Mouse (Mus musculus) right cerebral cortex, adult 18-20 months (tissue): ENCODE measurements around the gene Rplp0.
A peak's percentile ranks its signal among the peaks of the same experiment; 100 is the strongest.

Experiments used
- DNase-seq: peaks from one replicate; pipeline ENCODE4 v3.0.0; 2022; ENCODE audit warnings: mixed read lengths

Rplp0 gene

DNA sequence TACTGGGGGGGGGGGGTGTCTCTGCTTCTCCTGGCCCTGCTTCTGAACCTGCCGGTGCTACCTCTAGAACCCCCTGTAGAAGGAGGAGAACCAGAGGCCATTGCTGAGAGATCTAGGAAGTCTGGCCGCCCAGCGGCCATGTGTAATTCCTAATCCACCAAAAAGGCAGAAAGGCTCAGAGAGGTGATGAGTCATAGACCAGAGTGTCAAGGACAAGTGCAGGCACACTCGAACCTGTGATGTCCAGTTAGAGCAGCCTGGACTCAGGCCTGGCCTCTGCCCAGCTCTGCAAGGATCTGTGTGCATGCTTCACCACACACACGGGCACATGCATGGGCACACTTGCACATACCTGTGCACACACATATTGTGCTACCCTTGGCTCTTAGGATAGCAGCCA, 31.1 kb upstream of the Rplp0 start:
- no peak for DNase-seq

DNA sequence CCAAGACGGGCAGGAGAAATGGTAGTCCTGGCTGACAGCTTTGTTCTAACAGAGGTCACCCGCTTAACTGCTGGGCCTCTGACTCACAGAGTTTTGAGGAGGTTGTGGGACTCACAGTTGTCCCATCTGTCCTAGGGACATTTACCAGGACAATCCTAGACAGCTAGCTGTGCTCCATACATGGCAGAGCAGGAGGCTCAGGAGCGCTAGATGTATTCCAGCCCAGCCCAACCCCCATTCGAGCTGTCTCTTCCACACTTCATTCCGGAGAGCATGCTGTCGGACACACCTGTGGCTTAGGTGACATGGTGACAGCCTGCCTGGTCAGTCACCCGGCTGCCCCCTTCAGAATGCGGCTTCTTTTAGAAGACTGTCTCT, 29.9 kb upstream of the Rplp0 start:
- DNase-seq: no peak

DNA sequence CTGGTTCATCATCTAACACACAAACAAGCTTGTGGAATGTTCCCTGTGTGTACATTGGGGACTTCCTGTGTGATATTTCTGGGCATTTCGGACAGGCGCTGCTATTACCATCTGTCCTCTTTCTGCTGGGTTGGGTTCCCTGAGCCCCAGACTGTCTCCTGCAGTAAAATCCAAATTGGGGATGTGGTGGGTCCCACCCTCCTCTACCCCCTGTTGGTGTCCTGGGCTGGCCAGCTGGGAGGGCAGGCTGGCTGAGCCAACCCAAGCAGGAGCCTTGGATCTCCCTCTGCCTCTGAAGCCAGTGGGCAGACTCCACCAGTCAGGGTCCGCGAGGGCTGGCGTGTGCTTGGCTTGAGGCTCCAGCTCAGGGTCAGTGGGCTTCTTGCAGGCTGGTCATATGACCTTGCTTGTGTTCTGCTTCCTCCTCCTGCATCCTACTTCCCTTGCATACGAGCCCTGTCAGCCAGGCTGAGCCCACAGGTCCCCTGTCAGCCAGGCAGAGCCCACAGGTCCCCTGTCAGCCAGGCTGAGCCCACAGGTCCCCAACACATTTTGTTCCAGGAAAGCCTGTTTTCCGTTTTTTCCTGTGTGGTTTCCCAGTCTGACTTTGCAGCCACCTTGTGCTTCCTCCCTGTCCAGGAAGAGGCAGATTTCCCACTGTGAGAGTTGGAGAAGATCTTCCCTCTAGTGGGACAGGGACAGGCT, 29.4 kb upstream of the Rplp0 start:
- no peak for DNase-seq

DNA sequence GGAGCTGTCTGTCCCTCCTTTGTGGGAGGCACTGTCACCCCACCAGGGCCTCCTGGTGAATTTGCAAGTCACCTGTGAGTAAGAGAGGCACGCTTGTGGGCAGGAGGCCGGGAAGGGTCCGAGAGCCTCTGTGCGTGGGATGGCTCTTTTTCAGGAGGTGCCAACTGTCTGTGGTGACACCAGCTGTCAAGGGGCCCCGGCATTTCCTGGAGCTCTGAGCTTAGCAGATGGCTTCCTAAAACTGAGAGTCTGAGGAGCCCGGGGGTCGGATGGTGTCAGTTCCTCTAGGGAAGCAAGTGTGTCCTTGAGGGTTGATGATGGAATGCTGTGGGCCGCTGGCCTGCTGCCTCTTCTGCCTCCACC, 28.8 kb upstream of the Rplp0 start:
- no peak for DNase-seq

DNA sequence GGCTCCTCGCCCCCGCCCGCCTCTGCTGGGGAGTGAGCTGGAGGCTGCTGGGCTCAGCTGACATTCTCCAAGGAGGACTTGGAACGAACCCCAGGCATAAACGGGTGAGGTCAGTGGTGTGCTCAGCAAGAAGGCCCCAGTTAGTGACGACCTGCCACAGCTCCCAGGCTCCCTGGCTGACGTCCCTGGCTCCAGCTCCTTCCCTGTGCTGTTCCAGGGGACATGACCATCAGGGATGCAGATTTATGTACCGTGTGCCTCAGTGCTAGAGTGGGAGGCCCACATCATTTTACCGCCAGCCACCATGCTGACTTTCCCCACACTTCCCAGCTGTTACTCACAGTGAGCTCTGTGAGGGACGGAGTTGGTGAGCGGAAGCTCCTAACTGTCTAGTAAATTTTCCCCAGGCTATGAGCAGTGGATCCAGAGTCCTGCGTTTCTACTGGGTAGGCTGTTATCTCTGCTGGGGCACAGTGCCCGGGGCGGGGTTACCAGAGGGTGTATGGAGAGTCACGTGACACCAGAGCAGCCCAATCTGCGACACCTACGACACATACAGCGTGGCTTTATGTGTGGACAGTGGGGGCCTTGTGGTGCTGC, 27.5 kb upstream of the Rplp0 start:
- peak; percentile 78 for DNase-seq

DNA sequence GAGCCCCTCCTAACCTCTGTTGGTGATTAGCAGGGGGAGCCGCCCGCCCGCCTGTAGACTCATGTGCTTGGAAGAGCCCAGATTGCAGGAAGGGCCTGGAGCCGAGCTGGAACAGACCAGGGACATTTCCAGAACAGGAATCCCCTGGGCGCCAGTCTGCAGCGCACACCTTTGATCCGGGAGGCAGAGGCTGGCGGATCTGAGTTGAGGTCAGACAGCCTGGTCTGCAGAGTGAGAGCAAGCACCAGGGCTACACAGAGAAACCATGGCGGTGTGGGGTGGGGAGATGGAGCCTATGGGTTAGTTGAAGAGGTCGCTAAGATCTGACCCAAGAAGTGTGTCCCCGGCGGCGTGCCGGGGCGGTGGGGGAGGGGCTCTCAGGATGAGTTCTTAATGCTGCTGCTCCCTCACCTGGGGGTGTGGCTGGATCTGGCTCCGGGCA, 25.0 kb upstream of the Rplp0 start:
- no peak for DNase-seq

DNA sequence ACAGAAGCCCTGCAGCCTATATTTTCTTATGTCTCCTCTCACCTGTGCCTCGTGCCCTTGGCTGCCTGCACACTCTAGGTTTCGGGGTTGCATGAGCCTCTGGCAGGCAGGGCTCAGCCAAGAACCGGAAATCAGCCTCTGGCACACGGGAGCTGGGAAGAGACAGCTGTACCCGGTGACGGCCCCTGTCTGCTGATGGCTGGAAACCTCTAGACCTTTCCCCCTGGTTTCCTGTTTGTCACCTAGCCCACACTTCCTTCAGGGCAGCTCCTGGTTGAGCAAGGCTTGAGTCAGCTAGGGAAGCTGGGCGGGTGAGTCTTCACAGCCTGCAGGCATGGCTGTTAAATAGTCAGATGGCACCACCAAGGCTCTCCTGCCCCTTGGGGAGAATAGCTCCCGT, 24.4 kb upstream of the Rplp0 start:
- DNase-seq: no peak

DNA sequence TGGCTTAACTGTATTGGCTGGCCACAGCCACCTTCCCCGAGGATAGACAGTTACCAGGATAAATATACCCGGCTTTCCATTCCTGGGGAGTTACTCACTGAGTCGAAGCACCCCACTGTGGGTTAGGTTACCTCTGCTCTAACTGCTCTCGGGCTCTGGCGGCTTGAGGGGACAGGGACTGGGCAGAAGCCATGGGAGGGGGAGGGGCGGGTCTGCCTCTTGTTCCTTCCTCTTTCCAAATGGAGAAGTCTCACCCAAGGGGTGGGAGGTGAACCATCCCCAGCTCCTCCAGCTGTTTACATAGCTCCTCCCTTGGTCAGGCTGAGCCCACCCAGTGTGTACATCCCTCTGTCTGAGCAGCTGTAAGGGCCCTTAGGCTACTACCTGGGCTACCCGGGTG, 23.6 kb upstream of the Rplp0 start:
- DNase-seq: no peak

DNA sequence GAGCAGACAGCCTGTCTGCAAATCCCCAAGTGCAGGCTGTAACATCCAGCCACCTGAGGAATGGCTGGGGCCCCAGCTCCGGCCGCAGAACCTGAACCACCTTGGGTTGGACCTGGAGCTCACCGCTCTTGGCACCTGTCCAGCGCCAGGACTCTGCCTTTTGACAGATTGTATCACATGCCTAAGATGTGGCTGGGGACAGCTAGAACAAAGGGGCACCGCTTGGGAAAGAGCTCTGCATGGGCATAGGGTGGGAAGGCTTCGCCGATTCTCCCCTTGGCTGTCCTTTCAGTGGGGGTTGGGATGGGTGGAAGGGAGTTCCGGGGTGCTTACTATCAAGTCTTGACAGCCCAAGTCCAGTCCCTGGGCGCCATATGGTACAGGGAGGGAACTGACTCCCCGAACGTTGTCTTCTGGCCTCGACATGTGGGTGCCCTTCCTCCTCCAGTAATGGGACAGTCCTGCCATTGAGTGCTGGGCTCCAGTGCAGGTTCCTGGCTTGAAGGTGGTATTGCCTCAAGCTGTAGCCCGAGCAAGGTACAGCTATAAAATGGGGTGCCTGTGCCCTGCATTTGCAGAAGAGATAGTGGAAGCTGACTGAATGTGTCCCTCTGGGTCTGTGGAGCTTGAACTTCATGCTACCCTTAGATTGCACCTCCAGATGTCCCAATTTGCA, 21.1 kb upstream of the Rplp0 start:
- DNase-seq: no peak

DNA sequence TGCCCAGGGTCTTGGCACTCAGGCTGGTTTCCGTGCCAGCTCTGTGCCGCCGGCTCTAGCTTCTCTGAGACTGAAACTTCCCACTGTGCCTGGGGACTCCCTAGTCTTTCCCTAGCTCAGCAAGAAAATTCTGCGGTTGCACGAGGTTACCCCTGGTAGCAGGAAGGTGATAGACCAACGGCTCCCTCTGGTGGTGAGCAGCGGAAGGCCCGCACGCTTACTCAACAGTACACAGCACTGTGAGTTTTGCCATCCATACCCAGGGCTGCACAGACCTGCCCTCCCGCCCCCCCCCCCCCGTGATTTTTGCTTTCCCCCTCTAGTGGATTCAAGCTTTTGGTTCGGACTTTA, 20.6 kb upstream of the Rplp0 start:
- DNase-seq: peak; percentile 86

DNA sequence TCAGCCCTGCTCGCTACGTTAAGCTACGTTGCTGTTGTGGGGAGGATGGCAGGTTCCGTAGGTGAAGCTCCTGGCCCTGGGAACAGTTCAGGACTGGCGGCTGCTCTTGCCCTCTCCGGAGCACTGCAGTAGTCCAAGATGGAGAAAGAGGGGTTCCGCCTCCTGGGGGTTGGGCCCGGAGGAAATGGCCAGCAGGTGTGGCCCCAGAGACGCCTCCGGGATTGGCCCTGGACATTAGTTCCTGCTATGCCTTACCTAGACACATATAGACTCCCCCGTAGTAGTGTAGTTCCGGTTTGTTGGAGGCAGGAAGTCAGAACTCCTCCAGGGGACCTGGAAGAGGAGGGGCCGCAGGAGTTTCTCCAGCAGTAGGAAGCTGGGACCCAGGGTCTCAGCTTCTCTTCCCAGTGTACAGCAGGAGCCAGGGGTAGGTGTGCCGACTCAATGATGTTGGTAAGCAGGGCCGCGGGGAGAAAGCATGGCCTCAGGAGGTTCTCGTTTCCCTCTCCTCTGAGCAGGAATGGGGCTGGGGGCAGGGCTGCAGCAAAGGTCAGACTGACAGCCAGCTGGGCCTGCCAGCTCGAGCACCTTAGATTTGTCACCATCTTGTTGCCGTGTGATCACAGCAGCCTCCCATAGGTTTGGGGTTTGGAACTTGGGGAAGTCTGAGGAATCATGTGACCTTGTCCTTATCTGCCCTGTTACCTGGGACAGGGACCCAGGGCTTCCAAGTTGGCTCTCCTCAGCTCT, 16.5 kb upstream of the Rplp0 start:
- no peak for DNase-seq

DNA sequence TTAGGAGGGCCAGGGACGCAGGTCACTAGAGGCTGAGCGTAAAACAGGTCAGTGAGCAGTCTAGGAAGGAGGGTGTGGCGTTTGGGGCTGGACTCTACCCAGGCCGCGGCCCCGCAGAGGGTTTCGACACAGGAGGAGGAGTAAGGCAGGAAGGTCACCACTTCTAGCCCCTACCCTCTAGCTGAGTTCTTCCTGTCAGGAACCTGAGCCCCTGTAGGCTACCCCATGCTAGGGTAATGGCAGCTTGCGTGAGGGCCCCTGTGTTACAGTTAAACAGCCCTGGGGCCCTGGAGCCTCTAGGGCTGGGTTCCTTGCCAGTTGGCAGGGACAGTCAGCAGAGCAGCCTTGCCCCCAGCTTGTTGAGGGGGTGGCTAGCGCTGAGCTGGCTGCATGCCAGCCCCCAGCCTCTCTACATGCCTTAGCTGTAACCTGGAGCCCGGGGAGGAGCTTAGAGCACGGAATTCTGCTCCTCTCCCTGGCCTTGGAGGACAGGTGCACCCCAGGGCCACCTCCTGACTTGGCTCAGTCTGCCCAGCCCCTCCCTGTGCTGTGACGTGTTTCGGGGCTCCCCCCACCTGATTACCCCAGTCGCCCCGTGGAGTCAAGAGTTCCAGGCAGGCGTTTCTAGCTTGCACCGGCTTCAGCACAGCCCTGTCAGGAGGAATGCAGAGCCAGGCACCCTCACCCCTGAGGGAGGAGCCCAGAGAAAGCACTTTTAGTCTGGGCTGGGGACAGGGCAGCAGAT, 15.6 kb upstream of the Rplp0 start:
- DNase-seq: peak; percentile 66

DNA sequence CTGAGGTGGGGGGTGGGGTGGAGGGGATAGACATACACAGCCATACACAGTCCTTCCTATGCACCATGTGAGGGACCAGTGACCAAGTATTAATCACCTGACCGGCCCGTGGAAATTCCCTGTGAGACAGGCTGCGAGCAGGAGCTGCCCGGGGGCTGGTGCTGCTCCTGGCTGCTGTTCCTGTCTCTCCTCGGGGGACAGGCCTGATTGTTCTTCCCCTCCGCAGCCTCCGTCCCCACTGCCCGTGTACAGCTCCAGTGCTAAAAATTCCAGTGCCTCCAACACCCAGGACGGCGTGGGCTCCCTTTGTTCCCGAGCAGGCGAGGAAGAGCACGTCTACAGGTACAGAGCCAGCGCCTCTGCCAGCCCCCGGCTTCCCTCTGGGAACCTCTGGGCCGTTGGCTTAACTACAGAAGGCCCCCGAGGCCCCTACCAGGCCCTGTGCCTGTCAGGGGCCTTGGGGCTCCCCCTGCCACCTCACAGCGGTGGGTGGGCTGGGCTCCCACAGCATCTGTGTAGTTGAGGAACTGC, 14.5 kb upstream of the Rplp0 start:
- DNase-seq: no peak

DNA sequence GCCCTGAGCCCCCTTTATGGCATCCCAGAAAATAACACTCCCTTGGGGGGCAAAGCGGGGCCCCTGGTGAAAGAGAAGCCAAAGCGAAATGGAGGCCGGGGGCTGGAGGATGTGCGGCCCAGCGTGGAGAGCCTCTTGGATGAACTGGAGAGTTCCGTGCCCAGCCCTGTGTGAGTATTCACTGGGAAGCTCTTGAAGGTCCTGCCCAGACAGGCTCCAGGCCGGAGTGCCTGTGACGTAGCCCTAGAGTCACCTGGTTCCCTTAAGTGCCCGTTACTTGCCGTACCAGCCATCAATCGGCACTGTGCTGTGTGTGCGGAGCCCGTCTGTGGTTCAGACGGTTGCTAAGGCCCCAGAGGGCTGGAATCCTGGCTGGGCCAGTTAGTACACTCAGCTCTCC, 13.6 kb upstream of the Rplp0 start:
- DNase-seq: no peak

DNA sequence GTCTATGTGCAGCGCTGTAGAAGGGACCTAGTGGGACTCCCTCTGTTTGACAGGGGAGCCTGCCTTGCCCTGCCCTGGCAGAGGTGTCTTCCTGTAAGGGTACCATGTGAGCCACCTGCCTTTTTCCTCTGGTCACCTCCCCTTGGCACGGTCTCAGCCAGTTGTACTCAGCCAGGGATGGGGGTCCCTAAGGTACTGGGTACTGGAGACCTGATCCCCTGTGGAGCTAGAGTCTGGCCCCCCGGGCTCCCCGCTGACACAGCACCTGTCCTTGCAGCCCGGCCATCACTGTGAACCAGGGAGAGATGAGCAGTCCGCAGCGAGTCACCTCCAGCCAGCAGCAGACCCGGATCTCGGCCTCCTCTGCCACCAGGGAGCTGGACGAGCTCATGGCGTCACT, 12.7 kb upstream of the Rplp0 start:
- no peak for DNase-seq

DNA sequence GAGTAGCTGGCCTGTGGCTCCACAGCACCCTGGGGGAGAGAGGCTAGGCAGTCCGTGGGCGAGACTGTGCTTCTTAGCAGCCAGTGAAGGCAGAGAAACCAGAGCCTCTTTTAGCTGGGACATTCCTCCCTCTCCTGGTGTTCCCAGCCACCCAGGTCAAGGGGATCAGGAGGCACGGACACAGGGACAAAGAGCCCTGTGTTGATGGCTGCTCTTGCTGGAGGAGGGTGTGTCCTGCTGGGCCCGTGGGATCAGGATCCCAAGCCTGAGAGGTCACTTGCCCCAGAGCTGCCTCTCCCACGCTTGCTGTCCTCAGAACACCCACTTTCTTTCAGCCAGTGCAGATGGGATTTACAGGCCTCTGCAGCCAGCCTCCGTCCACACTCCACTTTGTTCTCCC, 12.3 kb upstream of the Rplp0 start:
- no peak for DNase-seq

DNA sequence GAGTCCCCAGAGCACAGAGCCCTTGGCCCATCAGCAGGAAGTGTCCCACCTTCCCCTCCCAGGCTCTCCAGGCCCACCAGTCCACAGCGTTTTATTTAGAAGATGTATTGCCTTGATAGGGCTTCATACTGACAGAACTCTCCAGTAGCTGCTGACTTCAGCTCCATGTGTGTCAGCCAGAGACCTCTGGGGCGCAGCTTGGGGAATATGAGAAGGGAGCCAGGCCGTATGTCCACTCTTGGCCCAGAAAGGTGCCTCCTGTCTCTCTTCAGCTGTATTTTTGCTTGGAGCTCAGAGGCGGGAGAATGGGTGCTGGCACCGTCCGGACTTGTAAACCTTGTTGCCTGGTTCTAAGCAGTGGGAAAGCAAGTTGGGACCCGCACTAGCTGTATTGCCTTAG, 11.8 kb upstream of the Rplp0 start:
- DNase-seq: no peak

DNA sequence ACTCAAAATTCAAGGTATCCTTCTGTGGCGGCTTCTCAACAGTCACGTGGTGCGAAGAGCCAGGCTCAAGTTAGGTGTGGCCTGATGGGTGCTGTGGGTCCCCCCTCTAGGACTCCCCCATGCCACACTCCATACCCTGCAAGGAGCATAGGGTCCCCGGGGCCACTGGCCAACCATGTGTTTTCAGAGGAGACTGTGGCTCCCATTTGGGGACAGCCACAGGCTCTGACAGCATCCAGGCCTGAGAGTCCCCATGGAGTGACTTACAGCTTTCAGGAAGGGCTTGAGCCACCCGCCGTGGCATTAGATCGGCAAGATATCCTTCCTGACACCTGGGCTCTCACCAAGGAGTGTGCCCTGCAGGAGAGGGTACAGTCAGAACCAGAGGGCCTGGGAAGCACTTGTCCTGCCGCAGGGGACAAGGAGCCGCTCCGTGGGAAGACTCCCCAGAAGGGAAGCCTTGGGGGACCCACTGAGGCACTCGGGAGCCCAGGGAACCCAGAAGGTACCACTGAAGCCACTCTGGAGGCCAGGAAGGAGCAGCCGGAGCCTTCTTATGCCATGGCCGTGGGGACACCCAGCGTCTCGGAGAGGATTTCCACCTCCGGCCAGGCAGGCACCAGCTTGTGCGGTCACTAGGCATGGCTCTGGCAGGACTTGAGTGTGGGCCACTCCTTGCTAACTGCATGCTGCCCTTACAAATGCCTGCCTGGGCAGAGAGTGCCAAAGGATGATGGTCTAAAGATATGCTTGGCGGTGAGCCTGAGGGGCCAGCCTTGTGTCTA, 10.6 kb upstream of the Rplp0 start:
- DNase-seq: no peak

DNA sequence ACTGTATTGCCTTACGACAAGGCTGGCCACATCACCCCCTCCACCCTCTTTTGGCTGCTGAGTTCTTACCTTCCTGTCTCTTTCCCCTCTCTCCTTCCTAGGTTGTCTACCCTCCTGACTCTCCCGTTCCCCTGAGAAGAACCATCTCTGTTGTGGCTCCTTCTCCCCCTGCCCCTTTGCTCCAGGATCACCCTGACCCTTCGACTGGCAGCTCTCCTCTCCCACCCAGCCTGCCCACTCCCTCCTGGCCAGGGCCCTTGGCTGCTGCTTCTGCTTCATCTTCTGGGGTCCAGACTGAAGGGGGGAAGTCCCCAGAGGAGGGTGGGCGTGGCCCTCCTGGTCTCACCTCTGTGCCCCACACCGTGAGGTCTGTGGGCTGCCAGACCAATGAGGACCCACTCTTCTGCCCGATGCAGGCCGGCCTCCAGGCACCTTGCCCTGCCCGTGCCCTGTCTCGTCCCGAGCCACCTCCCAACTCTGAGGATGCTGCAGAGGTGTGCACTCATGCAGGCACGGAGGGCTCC, 8.7 kb upstream of the Rplp0 start:
- DNase-seq: no peak

DNA sequence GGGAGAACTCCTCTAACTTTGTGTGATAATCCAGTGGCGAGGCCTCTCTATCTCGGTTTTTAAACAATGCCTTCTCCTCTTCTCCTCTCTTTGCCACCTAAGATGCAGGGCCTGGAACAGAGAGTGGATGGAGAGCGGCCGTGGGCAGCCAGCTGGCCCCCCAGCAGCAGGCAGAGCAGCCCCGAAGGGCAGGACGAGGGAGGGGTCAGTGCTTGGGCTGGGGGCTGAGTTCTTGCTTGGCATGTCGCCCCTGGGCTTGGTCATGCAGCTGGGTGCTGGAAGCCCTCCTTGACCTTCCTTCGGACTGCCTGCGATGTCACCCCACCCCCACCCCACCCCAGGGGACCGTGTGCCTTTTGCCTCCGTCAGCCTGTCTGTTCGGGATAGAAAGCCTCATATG, 7.9 kb upstream of the Rplp0 start:
- no peak for DNase-seq

DNA sequence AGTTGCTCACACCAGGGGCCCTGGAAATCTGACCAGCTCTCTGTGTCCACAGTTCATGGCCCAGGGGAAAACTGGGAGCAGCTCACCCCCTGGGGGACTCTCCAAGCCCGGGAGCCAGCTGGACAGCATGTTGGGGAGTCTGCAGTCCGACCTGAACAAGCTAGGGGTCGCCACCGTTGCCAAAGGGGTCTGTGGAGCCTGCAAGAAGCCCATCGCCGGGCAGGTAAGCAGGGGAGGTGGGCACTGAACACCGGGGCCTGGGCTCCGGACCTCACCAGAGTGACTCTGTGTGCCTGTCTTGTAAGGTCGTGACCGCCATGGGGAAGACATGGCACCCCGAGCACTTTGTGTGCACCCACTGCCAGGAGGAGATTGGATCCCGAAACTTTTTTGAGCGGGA, 7.5 kb upstream of the Rplp0 start:
- no peak for DNase-seq
